Mouse (Mus musculus) stomach, postnatal 0 days (tissue): ENCODE measurements around the gene Parp9. TPM values are rescaled to one million over a fixed set of nuclear protein-coding genes. Genes with fewer than 3 reads are reported as not detected.

Experiments used
- ATAC-seq: fragments of 200-750 bp; cut with Nextera tagmentation; 2 replicates; pipeline ENCODE4 v1.8.0; 2017; ENCODE audit not compliant: low FRiP score, low TSS enrichment
- DNase-seq: peaks from one replicate; pipeline ENCODE4 v3.0.0-alpha.2; 2016; ENCODE audit warnings: low spot score
- H3K27ac ChIP-seq: fragments of 300-500 bp; sonication (generic); replicated peaks from 2 replicates; pipeline ENCODE4 v1.5.1; 2014; ENCODE audit warnings: mild to moderate bottlenecking, control low read depth
- H3K27me3 ChIP-seq: fragments of 300-500 bp; sonication (generic); 2 replicates; pipeline ENCODE4 v1.6.1; 2014; ENCODE audit warnings: low read length; ENCODE audit not compliant: control insufficient read depth, insufficient read depth
- H3K36me3 ChIP-seq: fragments of 300-500 bp; sonication (generic); 2 replicates; pipeline ENCODE4 v1.6.1; 2014; ENCODE audit warnings: low read length, mixed read lengths; ENCODE audit not compliant: control insufficient read depth, insufficient read depth
- H3K4me1 ChIP-seq: fragments of 300-500 bp; sonication (generic); replicated peaks from 2 replicates; pipeline ENCODE4 v1.6.1; 2014; ENCODE audit warnings: antibody characterized with exemption; ENCODE audit not compliant: control insufficient read depth, insufficient read depth
- H3K4me2 ChIP-seq: fragments of 300-500 bp; sonication (generic); replicated peaks from 2 replicates; pipeline ENCODE4 v1.6.1; 2014; ENCODE audit warnings: low read depth, mild to moderate bottlenecking, control low read depth, moderate library complexity
- H3K4me3 ChIP-seq: fragments of 300-500 bp; sonication (generic); 2 replicates; pipeline ENCODE4 v1.5.1; 2014; ENCODE audit warnings: low read depth, low read length, control low read depth
- H3K9ac ChIP-seq: fragments of 300-500 bp; sonication (generic); 2 replicates; pipeline ENCODE4 v1.6.1; 2014; ENCODE audit warnings: mild to moderate bottlenecking, low read length, control low read depth, mixed read lengths
- H3K9me3 ChIP-seq: fragments of 300-500 bp; sonication (generic); 2 replicates; pipeline ENCODE4 v1.6.1; 2016; ENCODE audit warnings: low read length; ENCODE audit not compliant: control insufficient read depth
- CTCF ChIP-seq: IDR thresholded peaks from 2 replicates; pipeline ENCODE4 v1.5.1; 2016; ENCODE audit warnings: antibody characterized with exemption, low read depth, mild to moderate bottlenecking, moderate library complexity
- EP300 ChIP-seq: optimal IDR thresholded peaks from 2 replicates; pipeline ENCODE3; 2016; ENCODE audit warnings: antibody characterized with exemption
- WGBS: fragments of 180-500 bp; shearing (Covaris S2); extraction: QIAGEN DNeasy Blood & Tissue Kit; methylation state at CpG from one replicate; pipeline ENCODE4 v1.1.7; 2014; 5-methylcytosine and 5-hydroxymethylcytosine counted together
- polyA plus RNA-seq: library from polyadenylated mRNA; unstranded; fragments of >200 nt; fragmentation: Nextera tagmentation; extraction: Ambion mirVana; gene quantifications from 2 replicates; pipeline ENCODE4 v1.2.1, GENCODE M21; 2015

Gene Parp9
- polyA plus RNA-seq, 1 experiment from 2014 or later: 9.8 TPM

GRCm38 (mm10) chr16:35903014-35903640 lies 35.1 kb upstream of the Parp9 start:
- Histone ChIP-seq H3K9me3 (no peaks in the 10 kb centered on the region), H3K4me3 (no peak overlapping the region), H3K9ac (no peak overlapping the region), H3K4me2 (no peak overlapping the region), H3K27ac (no peak overlapping the region), H3K27me3 (no peaks in the 10 kb centered on the region), H3K36me3 (no peaks in the 10 kb centered on the region), H3K4me1 (no peaks in the 10 kb centered on the region)
- ATAC-seq (no peak), DNase-seq (no peak)
- no peak for TF ChIP-seq EP300
- WGBS: 93% methylated on average over 6 of the region's 6 CpGs

- no peak for DNase-seq
- 85% methylated on average over 4 of the region's 4 CpGs for WGBS
- Histone ChIP-seq H3K9ac (no peak overlapping the region), H3K36me3 (no peaks in the 10 kb centered on the region), H3K4me1 (no peaks in the 10 kb centered on the region), H3K27ac (no peak overlapping the region), H3K4me3 (no peak overlapping the region), H3K27me3 (no peaks in the 10 kb centered on the region), H3K4me2 (no peak overlapping the region), H3K9me3 (no peaks in the 10 kb centered on the region)
- ATAC-seq: no peak
- TF ChIP-seq EP300 (no peak), CTCF (no peak)
Observed at GRCm38 (mm10) chr16:35904121-35904736, 34.0 kb upstream of the Parp9 start.

DNA sequence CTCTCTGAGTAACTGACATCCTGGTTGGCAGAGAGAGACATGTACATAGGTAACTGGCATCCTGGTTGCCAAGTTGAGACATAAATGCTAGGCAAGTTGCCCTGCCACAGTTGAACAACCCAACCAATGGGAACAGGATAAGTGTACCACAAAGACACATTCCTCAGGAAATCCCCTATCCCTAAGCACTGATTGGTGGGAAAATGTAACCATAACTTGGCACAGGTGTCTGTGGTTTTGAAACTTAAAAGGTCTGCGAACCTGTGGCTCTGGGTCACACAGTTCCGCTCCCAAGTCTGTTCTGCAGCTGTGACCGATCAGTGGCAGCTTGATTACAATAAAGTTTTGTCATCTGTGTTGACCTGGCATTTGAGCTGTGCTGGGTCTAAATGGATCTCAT lies 32.9 kb upstream of the Parp9 start:
- H3K36me3 ChIP-seq: no peaks in the 10 kb centered on the region
- no peak overlapping the region for H3K27ac ChIP-seq

GRCm38 (mm10) chr16:35905819-35906485 lies 32.3 kb upstream of the Parp9 start:
- Histone ChIP-seq H3K4me3 (no peak overlapping the region), H3K4me2 (no peak overlapping the region), H3K9me3 (no peaks in the 10 kb centered on the region), H3K27me3 (no peaks in the 10 kb centered on the region), H3K4me1 (no peaks in the 10 kb centered on the region), H3K36me3 (no peaks in the 10 kb centered on the region), H3K27ac (no peak overlapping the region), H3K9ac (no peak overlapping the region)
- no peak for ATAC-seq
- TF ChIP-seq EP300 (no peak), CTCF (no peak)
- no peak for DNase-seq
- WGBS: 69% methylated on average over 6 of the region's 6 CpGs

More for the DNA sequence above, 32.9 kb upstream of the Parp9 start:
- Histone ChIP-seq H3K9me3 (no peaks in the 10 kb centered on the region), H3K4me1 (no peaks in the 10 kb centered on the region), H3K4me3 (no peak overlapping the region), H3K9ac (no peak overlapping the region), H3K27me3 (no peaks in the 10 kb centered on the region), H3K4me2 (no peak overlapping the region)
- 89% methylated on average over 3 of the region's 3 CpGs for WGBS
- TF ChIP-seq EP300 (no peak), CTCF (no peak)
- ATAC-seq (no peak), DNase-seq (no peak)

DNA sequence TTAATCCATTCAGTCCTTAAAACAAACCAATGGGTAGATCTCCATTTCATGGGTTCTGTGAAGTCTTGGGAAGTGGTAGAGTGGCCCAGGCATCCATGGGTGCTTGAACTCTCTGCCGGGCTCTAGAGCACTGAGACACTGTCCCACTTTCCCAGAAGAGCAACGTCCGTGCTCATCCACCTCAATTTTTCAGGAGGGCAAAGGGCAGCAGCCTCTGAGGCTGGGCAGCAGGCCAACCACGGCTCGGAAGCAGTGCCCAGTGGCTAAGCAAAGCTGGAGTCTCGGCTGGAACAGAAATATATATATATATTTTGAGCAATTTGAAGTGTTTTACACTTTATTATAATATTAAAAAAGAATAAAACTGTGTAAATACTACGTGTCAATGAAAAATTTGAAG lies 31.4 kb upstream of the Parp9 start:
- Histone ChIP-seq H3K27me3 (no peaks in the 10 kb centered on the region), H3K27ac (no peak overlapping the region), H3K36me3 (no peaks in the 10 kb centered on the region), H3K4me3 (no peak overlapping the region), H3K4me1 (no peaks in the 10 kb centered on the region), H3K4me2 (no peak overlapping the region), H3K9me3 (no peaks in the 10 kb centered on the region), H3K9ac (no peak overlapping the region)
- 61% methylated on average over 7 of the region's 7 CpGs for WGBS
- TF ChIP-seq EP300: no peak
- TF ChIP-seq CTCF: no peak
- DNase-seq (no peak), ATAC-seq (no peak)
